Mouse (Mus musculus): ENCODE data around the gene Osbpl2.

DNA sequence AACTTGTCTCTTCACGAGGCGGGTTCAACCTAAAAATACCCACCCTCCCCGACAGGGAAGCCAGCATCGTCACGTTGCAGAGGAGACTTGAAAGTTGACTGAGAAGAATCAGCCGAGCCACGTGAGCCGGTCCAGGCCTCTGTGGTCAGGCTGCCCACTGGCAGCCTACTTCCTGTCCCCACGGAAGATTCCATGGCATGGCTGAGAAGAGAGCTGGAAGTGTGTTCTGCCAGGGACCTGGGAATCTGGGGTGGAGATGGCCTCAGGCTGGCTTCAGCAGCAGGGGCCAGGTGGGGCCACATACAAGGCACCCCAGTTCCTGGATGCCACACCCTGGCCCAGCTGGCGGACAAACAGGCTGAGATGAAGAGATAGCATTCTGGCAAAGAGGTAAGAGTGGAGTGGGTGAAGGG, 3.0 kb upstream of the Osbpl2 start:
- TF ChIP-seq POLR2A (IDR thresholded peaks at IDR 0.05; ENCODE audit: borderline replicate concordance, extremely low read depth, insufficient read depth, insufficient read length, poor library complexity, severe bottlenecking) (no peak), CTCF (IDR thresholded peaks at IDR 0.05; ENCODE audit: borderline replicate concordance, extremely low read depth, insufficient read depth, insufficient read length) (no peak)
